Mouse (Mus musculus): ENCODE measurements around the gene Tmc1.

Gene Tmc1

DNA sequence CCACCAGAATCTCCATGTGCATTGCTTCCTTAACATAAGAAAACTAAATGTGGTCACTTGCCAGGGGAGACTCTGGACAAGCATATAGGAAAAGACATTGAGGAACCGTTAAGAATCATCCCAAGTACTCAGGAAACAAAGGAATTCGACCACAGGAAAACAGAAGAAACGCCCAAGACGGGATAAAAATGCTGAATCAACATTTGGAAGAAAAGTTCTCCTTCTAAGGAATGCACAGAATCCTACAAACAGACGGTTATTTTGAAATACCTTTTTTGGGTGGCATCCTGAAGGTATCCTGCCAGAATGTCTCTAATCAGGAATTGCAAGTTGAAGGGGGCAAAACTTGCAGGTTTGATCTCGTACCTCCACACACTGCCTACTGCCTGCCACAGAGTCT is at the start of gene Tmc1:
Gene Tmc1, minus strand, starts transcription at position 329 of the 400 bp plus-strand sequence.
- no peak for DNase-seq

DNA sequence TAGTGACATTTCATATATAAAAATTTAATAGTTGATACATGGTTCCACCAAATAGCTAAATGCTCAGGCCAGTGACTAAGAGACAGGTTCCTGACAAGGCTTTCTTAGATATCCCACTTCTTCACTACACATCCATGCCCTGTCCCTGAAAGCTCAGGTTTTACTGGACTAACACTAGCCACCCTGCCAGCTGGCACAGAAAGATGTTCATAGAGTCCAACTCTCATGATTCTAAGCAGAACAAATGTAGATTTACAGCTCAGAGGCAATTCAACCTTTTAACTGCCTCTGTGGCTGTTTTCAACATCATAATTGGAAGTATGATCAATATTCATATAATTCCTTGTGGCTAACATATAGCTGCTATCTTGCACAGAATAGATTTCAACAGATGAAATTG is 47.5 kb upstream of the Tmc1 start:
- no peak for DNase-seq

DNA sequence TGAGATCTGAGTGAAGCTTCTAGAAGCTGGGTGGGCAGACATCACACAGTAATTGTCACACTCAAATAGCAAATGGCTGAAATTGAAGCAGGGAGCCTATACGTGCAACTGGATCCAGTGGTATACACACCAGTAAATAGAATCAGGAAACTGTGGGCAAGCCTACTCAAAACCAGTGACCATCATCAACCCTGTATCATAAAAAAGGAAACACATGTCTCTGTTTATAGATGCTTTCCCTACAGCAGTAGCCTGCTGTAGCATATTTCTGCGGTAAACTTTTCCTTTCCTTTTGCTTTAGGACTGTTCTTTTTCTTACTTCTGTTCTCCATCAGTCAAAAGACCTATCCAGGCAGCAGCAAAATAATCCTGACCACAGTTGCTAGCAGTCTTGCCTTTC is 25.2 kb upstream of the Tmc1 start:
- DNase-seq: no peak

DNA sequence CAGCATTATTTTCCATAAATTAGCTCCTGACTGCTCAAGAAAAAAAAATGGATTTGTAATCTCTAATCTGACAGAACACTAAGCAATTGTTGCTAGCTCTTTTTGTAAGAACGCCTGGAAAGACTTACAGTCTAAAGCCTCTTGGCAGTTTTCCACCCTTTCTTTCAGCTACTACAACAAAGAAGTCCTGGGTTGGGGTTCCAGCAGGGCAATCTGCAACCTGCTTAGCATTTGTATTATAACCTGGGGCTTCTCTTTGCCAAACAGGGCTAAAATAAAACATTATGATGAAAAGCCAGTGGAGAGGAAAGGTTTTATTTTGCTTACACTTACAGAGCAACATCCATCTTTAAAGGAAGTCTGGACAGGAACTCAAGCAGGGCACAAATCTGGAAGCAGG is 24.1 kb upstream of the Tmc1 start:
- no peak for DNase-seq

DNA sequence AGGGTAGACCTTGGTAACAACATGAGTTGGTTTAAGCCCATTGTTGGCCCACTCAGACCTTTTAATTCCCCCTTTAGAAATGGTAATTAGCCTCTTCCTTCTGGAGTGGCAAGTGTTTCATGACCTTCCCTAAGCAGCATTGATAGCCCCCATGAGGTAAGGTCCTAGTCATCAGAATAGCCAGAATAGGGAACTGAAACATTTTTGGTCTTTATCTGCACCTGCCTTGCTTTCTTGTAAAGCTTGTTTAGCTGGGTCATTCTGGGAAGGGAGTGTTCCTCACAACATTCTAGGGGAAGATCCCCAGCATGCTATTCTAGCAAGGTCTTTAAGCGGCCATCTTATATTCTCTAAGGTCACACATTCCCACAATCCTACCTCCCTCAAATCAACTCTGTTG is 17.9 kb upstream of the Tmc1 start:
- no peak for DNase-seq

DNA sequence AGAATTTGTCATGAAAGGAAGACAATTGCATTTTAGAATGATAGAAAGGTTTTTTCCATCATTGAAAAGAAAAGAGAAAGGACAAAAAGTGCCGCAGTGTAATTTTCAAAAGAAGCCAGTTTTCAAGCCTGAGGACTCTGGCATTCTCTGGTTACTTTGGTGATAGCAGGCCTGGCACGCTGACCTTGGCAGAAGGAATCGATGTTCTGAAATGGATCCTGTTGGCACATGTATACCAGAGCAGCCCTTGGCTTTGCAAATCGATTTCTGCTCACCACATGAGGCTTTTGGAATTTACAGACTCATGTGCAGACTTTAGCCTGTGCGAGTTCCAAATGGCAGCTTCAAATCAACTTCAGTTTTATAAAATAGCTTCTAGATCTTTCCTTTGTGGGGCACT is 813 bp upstream of the Tmc1 start:
- no peak for DNase-seq

DNA sequence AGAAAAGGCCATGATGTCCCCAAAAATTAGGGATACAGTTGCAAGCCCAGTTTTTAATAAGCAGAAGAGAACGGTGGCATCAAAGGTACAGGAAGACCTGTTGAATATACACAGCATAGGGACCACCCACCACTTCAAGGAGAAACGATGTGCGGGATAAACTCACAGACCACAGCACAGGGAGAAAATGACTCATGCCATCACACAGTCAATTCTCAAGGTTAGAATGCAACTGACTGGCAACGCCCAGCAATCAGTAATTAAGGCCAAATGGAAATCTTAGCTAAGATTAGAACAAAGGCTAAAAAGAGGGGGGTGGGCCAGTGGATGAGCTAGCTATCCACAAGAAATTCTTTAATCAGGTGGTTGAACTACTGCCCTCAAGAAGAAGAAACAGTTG is 9.6 kb downstream of the Tmc1 start:
- DNase-seq: no peak

DNA sequence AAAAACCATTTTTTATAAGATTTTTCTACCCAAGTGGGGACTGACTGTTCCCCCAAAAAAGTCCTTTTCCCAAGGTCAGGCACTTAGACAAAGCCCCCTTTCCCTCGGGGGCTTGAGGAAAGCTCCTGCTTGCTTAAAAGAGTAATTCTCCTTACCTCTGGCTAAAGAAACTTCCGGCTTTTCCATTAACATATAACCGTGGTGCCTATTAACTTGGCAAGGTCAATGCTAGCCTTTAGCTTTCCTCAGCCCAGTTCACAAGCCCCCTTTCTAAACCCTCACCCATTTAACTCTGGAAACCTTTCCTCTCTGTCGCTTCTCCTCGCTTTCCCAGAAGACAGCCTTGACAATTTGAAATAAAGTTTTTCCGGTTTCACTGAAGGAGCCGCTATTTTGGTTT is 29.7 kb downstream of the Tmc1 start:
- DNase-seq: no peak

DNA sequence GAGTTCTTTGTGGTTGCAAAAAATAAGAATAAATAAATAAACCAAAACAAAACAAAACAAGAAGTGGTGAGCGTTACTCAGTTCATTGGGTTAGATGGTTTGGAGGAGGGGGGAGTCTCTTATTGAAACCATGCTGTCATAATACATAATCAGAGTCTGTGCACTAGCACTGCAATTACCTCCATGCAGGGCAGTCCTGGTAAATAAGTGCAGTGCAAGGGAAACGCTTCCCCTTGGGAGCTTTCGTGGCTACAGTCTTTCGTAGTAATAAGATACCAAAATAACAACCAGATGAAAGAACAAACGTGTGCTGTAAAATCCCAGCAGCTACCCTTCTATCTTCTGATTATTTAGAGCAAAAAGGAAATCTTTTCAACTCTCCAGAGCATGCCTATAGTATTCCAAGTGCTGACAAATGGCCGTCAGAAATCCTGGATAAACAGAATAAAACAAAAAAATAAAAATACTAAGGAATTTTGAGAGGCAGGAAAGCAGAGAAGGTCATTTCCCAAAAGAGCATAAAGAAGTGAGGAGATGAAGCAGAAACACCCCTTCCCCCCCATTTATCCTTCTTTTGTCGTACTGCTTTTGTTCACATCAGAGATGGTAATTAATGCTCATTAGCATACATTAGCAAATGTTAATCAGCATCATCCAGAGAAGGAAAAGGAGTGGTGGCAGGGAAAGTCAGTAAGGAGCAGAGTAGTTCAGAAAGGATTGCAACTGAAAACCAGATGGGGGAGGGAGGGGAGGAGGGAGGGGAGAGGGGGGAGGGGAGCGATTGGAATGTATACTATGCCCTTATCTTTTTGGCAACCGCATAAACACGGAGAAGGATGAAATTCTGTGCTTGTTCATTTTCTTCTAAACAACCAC is 30.4 kb downstream of the Tmc1 start:
- DNase-seq: no peak

DNA sequence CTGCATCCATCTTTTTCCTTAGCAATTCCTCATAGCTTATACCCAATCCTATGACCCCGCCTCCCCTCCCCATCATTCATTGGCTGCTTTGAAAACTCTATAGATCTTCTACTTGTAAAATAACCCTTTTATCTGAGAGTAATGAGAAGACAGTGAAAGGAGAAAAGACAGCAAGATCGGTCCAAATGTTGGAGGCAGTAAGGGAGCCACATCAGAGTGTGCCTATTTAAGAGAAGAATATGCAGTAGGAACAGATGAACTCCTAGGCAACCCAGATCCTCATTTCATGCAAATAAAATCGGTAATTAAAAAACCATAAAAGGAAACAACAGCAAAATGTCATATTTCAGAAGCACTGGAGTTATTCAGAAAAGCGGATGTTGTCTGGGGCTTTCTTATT is 35.8 kb downstream of the Tmc1 start:
- DNase-seq: no peak

DNA sequence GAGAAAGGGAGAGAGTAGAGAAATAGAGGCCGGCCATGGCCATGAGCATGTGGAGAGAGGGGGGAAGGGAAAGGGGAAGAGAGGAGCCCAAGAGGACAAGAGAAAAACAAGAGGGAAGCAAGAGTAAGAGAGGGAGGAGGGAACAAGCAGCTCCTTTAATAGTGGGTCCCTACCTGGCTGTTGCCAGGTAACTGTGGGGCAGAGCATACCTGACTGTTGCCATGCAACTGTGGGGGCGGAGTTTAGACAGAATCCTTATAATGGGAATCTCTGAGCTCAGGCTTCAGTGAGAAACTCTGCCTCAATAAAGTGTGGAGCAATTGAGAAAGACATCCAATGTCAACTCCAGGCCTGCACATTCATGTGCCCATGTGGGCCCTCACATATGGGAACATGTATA is 38.9 kb downstream of the Tmc1 start:
- DNase-seq: no peak

DNA sequence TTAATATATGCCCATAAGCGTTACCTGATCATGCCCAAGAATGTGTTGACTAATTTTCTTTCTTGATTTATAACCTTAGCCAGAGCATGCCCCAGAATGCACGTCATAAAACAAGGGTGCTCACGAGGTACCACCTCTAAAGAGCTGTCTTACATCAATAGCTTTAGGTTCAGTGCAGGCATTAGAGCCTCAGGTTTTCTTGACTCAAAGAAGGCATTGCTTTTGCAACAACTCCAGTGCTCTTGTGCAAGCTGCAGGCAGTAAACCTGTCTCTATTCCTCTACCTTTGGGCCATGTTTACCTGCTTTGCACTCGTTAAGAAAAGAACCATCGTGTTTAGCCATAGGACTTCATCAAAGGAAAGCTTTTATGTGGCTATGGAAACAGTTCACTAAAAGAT is 43.6 kb downstream of the Tmc1 start:
- DNase-seq: no peak

DNA sequence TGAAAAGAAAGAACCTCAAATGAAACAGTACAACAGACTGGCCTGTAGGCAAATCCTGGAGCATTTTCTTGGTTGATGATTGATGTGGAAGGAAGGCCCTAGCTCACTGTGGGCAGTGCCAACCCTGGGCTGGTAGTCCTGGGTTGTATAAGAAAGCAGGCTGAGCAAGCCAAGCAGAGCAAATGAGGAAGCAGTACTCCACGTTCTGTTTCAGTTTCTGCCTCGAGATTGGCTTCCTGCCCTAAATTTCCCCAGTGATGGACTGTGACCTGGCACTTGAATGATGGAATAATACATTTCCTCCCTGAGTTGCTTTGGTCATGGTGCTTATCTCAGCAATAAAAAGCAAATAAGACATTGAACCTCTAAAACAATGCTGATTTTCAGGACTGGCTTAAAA is 72.8 kb downstream of the Tmc1 start:
- DNase-seq: no peak

DNA sequence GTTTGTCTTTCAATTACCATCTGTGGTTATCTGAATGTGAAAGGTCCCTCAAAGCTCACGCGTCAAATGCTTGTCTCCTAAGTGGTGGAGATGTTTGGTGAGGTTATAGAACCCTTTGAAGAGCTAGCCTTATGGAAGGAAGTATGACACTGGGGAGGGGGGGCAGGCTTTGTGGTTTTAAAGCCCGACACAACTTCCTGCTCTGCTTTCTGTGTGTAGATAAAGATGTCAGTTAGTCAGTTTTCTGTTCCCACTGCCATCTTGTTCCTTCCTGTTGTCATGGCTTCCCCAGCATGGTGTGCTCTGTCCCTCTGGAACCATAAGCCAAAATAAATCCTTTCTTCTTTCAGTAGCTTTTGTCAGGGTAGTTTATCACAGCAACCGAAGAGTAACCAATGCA is 78.1 kb downstream of the Tmc1 start:
- DNase-seq: no peak

DNA sequence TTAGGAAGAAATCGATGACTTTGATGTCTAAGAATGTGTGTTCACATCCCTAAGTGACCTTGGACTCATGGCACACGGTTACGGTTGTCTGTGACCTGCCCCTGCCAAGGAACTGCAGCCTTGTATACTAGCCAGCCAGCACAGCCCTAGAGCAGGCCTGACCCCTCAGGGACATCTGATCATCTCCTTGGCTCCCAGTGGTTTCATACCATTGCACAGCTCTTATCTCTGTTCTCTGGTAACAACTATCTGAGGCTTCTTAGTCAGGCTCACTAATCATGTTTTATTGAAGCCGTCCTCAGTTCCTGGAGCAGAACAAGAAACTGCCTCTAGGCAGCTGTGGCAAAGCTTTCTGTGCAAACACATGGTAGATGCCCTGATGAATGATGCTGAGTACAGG is 92.2 kb downstream of the Tmc1 start:
- no peak for DNase-seq

DNA sequence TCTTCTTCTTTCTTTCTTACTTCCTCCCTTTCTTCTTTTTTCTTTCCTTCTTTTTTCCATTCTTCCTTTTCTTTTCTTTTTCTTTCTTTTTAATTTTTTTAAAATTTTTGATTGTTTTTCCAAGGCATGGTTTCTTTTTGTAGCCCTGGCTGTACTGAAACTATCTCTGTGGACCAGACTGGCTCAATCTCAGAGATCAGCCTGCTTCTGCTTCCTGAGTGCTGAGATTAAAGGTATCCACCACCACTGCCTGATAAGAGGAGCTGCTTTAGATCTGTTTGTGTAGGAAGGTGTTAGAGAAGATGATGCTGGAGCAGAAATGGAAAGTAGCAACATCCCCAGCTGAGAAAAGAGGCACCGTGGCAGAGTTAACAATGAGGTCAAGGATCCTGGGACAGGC is 93.7 kb downstream of the Tmc1 start:
- DNase-seq: no peak

DNA sequence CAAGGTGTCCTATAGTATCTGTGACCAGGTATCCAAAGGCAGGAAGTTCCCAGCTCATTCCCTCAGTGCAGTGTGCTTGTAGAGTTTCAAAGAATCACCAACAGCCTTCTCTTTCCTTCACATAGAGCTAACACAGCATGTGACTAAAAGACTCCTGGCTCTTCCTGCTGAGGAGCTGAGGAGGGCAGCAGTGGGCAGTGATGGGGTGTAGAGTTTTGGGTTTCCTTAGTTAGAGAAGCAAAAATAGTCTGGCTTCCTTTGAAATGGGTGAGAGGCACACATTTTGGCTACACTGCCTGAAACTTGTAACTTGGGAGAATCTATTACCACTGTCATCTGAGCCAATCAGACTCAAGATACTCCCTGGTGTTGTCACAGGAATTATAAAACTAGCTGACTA is 96.2 kb downstream of the Tmc1 start:
- no peak for DNase-seq

DNA sequence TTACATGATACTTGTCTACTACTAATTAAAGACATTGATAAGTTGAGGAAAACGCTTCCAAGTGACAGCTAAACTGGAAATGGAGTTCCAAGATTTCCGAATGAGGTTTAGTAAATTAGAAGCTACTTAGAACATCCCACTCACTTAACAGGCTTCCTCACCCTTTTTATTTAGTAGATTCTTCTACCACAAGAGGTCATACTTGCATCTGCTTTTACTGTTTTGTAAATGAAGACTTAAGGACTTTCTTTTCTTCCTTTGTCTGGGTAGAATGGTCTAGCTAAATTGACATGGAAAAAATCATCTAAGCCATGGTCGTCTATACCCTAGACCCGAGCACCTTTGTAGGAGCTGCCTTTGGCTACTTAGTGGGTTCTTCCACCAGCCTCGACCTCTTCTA is 105.1 kb downstream of the Tmc1 start:
- no peak for DNase-seq

DNA sequence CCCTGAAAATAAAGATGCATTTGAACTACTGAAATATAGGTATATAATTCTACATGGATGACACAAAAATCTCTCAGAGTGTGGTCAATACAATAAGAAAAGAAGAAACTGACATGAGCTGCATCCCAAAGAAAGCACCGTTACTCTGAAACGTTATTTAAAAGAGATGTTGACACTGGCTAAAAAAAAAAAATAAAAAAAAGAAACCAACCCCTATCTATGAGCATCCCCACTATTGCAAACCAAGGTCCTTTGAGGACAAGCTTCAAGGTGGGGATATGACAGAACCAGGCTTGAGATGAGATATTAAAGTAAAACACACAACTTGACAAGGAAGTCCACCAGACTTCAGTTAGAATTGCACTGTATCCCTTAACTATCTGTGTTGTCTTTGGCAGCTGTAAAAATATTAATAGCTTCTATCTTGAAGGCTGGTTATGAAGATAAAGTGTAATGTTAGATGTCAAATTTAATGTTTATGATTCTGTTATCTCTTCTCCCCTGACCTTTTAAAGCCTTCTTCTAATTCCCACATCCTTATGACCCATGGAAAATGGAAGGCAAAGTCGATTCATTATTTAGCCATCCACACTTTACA is 106.4 kb downstream of the Tmc1 start:
- DNase-seq: no peak

DNA sequence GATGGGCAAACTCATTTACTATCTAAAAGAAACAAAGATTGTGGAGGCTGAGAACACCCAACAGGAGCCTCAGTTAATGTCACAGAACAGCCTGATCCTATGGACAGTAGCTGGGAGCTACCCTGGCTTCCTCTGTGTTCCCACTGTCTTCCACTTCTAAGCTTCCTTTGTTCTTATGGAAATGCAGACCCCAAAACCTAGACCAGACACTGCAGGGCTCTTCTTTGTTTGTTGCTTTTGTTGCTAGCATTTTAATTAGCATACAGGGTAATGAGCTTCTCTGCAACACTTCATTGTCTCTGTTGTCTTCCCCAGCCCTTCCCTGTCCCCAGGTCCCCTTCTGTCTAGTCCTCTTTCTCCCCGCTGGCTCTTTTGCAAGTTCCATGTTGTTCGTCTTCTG is 116.6 kb downstream of the Tmc1 start:
- no peak for DNase-seq

DNA sequence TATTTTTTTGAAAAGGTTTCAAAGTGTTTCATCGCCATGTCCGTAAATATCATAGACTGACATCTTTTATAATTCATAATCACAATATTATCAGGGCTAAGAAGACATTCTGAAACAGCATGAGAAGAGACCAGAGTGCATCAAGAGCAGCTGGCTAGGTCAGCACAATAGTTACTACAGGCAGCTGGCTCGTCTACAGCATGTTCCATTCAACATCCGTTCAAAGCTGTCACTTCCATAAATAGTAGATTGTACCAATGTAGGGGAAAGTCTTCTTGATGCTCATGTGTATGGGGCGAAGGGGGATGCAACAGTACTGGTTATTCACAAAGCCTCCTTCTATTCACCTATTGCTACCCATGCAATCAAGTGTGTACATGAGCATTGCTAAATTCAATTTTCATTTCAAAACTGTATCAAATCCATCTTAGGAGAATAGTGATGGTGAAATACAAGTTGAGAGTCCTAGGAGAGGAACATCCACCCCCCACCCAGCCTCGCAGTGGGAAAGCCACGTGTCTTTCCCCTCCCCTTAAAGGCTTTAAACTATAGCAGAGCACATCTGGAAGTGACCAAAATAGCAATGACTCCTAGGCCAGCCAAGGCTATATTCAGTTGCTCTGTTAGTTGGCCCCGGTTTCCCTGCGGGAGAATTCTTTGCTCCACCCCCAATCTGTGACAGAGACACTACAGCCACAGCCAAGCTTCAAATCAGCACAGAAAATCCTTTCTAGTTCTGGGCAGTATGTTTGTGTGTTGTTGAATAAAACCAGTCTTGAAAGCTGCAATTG is 117.8 kb downstream of the Tmc1 start:
- peak; percentile 6 for DNase-seq

DNA sequence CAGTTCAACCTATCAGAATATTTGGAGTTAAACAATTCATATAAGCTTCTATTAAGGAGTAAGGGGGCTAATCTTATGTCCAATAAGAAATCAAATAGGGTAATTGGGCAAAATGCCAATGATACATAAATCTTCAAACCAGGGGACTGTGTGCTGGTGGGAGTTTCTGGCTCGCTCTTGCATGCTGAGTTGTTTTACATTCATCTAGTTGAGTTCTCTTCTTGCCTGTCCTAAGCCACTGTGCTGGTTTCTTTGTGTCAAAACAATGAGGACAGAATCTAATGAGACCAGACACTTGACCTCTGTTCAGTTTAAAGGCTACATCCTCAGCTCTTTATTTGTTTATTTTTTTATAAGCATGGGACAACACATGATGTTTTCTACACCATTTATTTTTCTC is 119.1 kb downstream of the Tmc1 start:
- DNase-seq: no peak

DNA sequence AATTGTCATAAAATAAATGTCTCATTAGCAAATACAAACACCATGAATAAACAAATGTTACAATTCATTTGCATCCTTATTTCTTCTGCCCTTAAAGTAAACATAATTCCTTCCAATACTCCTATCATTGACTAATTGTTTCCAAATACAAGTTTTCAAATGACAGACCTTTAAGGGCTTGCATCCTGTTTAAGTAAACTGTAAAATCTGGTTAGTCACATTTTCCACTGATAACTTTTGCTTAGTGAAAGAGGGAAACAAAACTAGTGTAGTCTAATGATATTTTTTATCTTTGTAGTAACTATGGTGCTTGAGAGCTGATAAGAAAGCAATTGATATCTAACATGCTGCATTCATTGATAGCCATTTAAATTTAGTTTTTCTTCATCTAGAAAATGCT is 154.5 kb downstream of the Tmc1 start:
- DNase-seq: no peak

DNA sequence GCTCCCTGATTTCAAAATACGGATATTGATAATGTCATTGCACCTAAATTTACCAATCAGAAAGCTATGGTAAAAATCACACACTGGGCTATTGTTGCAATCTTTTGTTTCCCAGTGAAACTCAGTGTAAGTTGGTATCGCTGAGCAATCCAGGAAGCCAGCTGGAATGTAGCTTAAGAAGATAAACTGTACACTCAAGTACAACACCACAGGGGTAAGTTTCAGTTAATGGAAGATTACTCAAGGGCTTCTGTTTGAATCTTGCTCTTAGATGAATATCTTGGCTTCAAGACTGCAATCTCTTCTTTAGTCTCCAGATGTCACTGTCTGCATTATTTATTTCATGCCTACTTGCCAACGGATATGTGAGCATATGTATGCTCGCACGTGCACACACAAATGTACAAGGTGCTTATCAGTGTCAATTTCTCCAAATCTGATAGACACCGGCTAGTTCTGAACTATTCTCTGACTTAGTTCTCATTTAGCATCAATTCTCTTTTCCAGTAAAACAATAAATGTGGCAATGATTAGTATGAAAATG is 156.4 kb downstream of the Tmc1 start:
- no peak for DNase-seq
